Mouse (Mus musculus) limb, embryonic 11.5 days (tissue): ENCODE data around the gene Lmntd1. TPM values are rescaled to one million over a fixed set of nuclear protein-coding genes. Genes with fewer than 3 reads are reported as not detected.
A peak's percentile ranks its signal among the peaks of the same experiment; 100 is the strongest.

ENCODE experiments used
- ATAC-seq: fragments of 200-750 bp; cut with Nextera tagmentation; 2 replicates; pipeline ENCODE4 v1.8.0; 2017; ENCODE audit warnings: low read depth; ENCODE audit not compliant: insufficient number of reproducible peaks, low FRiP score, low TSS enrichment
- DNase-seq: peaks from one replicate; pipeline ENCODE4 v3.0.0-alpha.2; 2015; ENCODE audit warnings: low spot score
- H3K27ac ChIP-seq: fragments of 300-500 bp; sonication (generic); replicated peaks from 2 replicates; pipeline ENCODE4 v1.5.1; 2014; ENCODE audit warnings: low read depth, mild to moderate bottlenecking, low read length
- H3K27me3 ChIP-seq: fragments of 300-500 bp; sonication (generic); 2 replicates; pipeline ENCODE4 v1.6.1; 2014; ENCODE audit warnings: mild to moderate bottlenecking, low read length, mixed read lengths; ENCODE audit not compliant: control insufficient read depth, insufficient read depth
- H3K36me3 ChIP-seq: fragments of 300-500 bp; sonication (generic); 2 replicates; pipeline ENCODE4 v1.6.1; 2014; ENCODE audit warnings: mild to moderate bottlenecking, low read length, moderate library complexity, mixed read lengths; ENCODE audit not compliant: control insufficient read depth, insufficient read depth
- H3K4me1 ChIP-seq: fragments of 300-500 bp; sonication (generic); 2 replicates; pipeline ENCODE4 v1.6.1; 2014; ENCODE audit warnings: low read length, mixed read lengths; ENCODE audit not compliant: control insufficient read depth, insufficient read depth
- H3K4me2 ChIP-seq: fragments of 300-500 bp; sonication (generic); 2 replicates; pipeline ENCODE4 v1.6.1; 2014; ENCODE audit warnings: low read depth, mild to moderate bottlenecking, moderate library complexity; ENCODE audit not compliant: severe bottlenecking
- H3K4me3 ChIP-seq: fragments of 300-500 bp; sonication (generic); 2 replicates; pipeline ENCODE4 v1.5.1; 2014; ENCODE audit warnings: low read depth, low read length
- H3K9ac ChIP-seq: fragments of 300-500 bp; sonication (generic); 2 replicates; pipeline ENCODE4 v1.6.1; 2014; ENCODE audit warnings: mild to moderate bottlenecking, low read length
- H3K9me3 ChIP-seq: fragments of 300-500 bp; sonication (generic); 2 replicates; pipeline ENCODE4 v1.6.1; 2016; ENCODE audit warnings: low read length; ENCODE audit not compliant: control insufficient read depth
- WGBS: fragments of 180-500 bp; shearing (Covaris S2); extraction: QIAGEN DNeasy Blood & Tissue Kit; methylation state at CpG from one replicate; pipeline ENCODE4 v1.1.7; 2014; 5-methylcytosine and 5-hydroxymethylcytosine counted together
- polyA plus RNA-seq: library from polyadenylated mRNA; unstranded; fragments of >200 nt; fragmentation: Nextera tagmentation; extraction: Ambion mirVana; gene quantifications from 2 replicates; pipeline ENCODE4 v1.2.1, GENCODE M21; 2014

Gene Lmntd1
- polyA plus RNA-seq, 1 experiment from 2014 or later: 0.37 TPM

- ATAC-seq (no peak), DNase-seq (no peak)
- H3K27ac ChIP-seq: no peak overlapping the region
- peaks cover 8% of the 10 kb centered on the region for H3K4me1 ChIP-seq
- 95% methylated on average over 4 of the region's 4 CpGs for WGBS
- no peak overlapping the region for H3K9ac ChIP-seq
- H3K9me3 ChIP-seq: no peaks in the 10 kb centered on the region
- H3K4me3 ChIP-seq: no peak overlapping the region
- no peaks in the 10 kb centered on the region for H3K27me3 ChIP-seq
- H3K4me2 ChIP-seq: no peak overlapping the region
- no peaks in the 10 kb centered on the region for H3K36me3 ChIP-seq
Observed at GRCm38 (mm10) chr6:145397881-145398280, 216.2 kb downstream of the Lmntd1 start.

GRCm38 (mm10) chr6:145396534-145396933, 217.6 kb downstream of the Lmntd1 start:
- 92% methylated on average over 2 of the region's 2 CpGs for WGBS
- Histone ChIP-seq H3K9ac (no peak overlapping the region), H3K4me2 (no peak overlapping the region), H3K27me3 (no peaks in the 10 kb centered on the region), H3K4me3 (no peak overlapping the region), H3K36me3 (no peaks in the 10 kb centered on the region), H3K4me1 (peaks cover 8% of the 10 kb centered on the region), H3K27ac (no peak overlapping the region), H3K9me3 (no peaks in the 10 kb centered on the region)
- no peak for DNase-seq
- no peak for ATAC-seq

- no peaks in the 10 kb centered on the region for H3K36me3 ChIP-seq
- H3K4me1 ChIP-seq: no peaks in the 10 kb centered on the region
- ATAC-seq (no peak), DNase-seq (no peak)
- no peak overlapping the region for H3K4me3 ChIP-seq
- H3K4me2 ChIP-seq: no peak overlapping the region
- no peak overlapping the region for H3K9ac ChIP-seq
- no peaks in the 10 kb centered on the region for H3K9me3 ChIP-seq
- H3K27me3 ChIP-seq: no peaks in the 10 kb centered on the region
- H3K27ac ChIP-seq: no peak overlapping the region
- WGBS: 84% methylated on average over 2 of the region's 2 CpGs
Observed at GRCm38 (mm10) chr6:145390421-145390820, 223.7 kb downstream of the Lmntd1 start.

- no peak overlapping the region for H3K4me2 ChIP-seq
- ATAC-seq (0 out of 2 replicates have a peak, but pooled peaks have one; percentile 13), DNase-seq (no peak)
- no peak overlapping the region for H3K9ac ChIP-seq
- no peaks in the 10 kb centered on the region for H3K9me3 ChIP-seq
- H3K27me3 ChIP-seq: no peaks in the 10 kb centered on the region
- H3K4me1 ChIP-seq: no peaks in the 10 kb centered on the region
- no peak overlapping the region for H3K27ac ChIP-seq
- no peaks in the 10 kb centered on the region for H3K36me3 ChIP-seq
- H3K4me3 ChIP-seq: no peak overlapping the region
- 81% methylated on average over 7 of the region's 7 CpGs for WGBS
Observed at GRCm38 (mm10) chr6:145389904-145390303, 224.2 kb downstream of the Lmntd1 start.

DNA sequence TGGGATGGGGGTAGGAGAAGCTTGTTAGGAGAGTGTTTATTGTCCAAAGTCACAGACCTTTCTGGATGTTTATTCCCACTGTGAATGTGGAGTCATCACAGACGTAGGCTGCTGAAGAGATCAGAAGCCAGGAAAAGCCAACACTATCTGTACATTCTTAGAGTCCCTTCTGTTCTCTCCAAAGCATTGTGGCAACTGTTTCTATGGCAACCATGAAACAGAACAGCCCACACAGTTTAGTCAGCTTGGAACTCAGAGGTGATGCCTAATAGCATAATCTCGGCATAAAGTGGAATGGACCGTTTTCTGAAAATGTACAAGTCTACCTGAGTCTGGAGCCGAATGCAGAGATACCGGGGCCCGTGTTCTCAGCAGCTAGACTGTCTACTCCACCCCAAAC, 226.7 kb downstream of the Lmntd1 start:
- DNase-seq (no peak), ATAC-seq (no peak)
- 87% methylated on average over 6 of the region's 6 CpGs for WGBS

GRCm38 (mm10) chr6:145382586-145383380, 231.3 kb downstream of the Lmntd1 start:
- no peaks in the 10 kb centered on the region for H3K4me1 ChIP-seq
- H3K36me3 ChIP-seq: no peaks in the 10 kb centered on the region
- DNase-seq (no peak), ATAC-seq (no peak)
- H3K4me2 ChIP-seq: no peak overlapping the region
- H3K4me3 ChIP-seq: no peak overlapping the region
- H3K27ac ChIP-seq: no peak overlapping the region
- H3K9me3 ChIP-seq: no peaks in the 10 kb centered on the region
- no peaks in the 10 kb centered on the region for H3K27me3 ChIP-seq
- no peak overlapping the region for H3K9ac ChIP-seq
- 81% methylated on average over 12 of the region's 12 CpGs for WGBS

More for the DNA sequence above, 226.7 kb downstream of the Lmntd1 start:
- Histone ChIP-seq H3K36me3 (no peaks in the 10 kb centered on the region), H3K9ac (no peak overlapping the region), H3K4me1 (no peaks in the 10 kb centered on the region), H3K27me3 (no peaks in the 10 kb centered on the region), H3K4me2 (no peak overlapping the region), H3K4me3 (no peak overlapping the region), H3K27ac (no peak overlapping the region), H3K9me3 (no peaks in the 10 kb centered on the region)

DNA sequence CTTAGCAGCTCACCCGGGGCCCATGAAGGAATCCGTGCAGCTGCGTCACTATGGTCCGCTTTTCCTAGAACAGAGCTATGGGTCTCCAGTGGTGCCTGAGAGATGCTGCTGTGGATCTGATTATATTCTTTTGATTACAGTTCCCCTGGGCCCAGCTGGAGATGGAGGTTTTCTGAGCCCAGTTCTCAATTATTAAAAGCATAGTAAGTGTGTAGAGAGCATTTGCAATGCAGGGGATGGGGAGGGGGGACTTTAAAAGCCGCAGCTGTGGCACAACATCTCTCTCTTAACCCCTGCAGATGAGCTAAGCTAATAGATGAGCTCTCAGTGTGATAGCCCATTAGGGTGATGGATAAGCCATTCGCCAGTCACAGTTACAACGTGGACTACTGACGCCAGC, 233.2 kb downstream of the Lmntd1 start:
- Histone ChIP-seq H3K4me2 (no peak overlapping the region), H3K4me1 (no peaks in the 10 kb centered on the region), H3K27me3 (no peaks in the 10 kb centered on the region), H3K9me3 (no peaks in the 10 kb centered on the region), H3K27ac (no peak overlapping the region), H3K36me3 (no peaks in the 10 kb centered on the region), H3K4me3 (no peak overlapping the region), H3K9ac (no peak overlapping the region)
- DNase-seq (no peak), ATAC-seq (no peak)
- WGBS: 85% methylated on average over 8 of the region's 8 CpGs

DNA sequence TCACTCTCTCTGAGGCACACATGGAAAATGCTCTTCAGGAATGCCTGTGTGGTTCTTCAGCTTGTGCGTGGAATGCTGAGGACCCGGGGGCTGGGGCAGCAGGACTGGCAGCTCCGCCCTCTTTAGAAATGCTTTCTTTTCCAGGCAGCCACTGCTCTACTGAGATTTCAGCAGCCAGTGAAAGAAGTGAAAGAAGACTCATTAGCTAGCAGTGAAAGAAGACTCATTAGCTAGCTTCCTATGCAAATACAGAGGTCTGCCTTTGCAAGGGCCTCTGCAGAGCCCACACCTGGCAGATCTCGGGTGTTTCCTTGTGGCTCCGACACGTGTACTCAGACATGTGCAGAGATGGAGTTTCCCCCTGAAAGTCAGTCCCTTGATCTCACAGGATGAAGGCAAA, 234.9 kb downstream of the Lmntd1 start:
- Histone ChIP-seq H3K9me3 (no peaks in the 10 kb centered on the region), H3K27me3 (no peaks in the 10 kb centered on the region), H3K4me3 (no peak overlapping the region), H3K4me2 (no peak overlapping the region), H3K27ac (no peak overlapping the region), H3K9ac (0 out of 2 replicates have a peak overlapping the region, but pooled peaks have one; percentile 14), H3K36me3 (no peaks in the 10 kb centered on the region), H3K4me1 (no peaks in the 10 kb centered on the region)
- ATAC-seq (no peak), DNase-seq (no peak)
- WGBS: 46% methylated on average over 6 of the region's 6 CpGs

GRCm38 (mm10) chr6:145378689-145379088, 235.4 kb downstream of the Lmntd1 start:
- no peak overlapping the region for H3K9ac ChIP-seq
- H3K4me2 ChIP-seq: no peak overlapping the region
- no peaks in the 10 kb centered on the region for H3K27me3 ChIP-seq
- no peaks in the 10 kb centered on the region for H3K36me3 ChIP-seq
- H3K4me3 ChIP-seq: no peak overlapping the region
- DNase-seq (no peak), ATAC-seq (no peak)
- H3K4me1 ChIP-seq: no peaks in the 10 kb centered on the region
- no peak overlapping the region for H3K27ac ChIP-seq
- WGBS: 56% methylated on average over 4 of the region's 4 CpGs
- no peaks in the 10 kb centered on the region for H3K9me3 ChIP-seq
